Mouse (Mus musculus): Measurements from ENCODE around the gene Surf6. TPM values are rescaled to one million over a fixed set of nuclear protein-coding genes. Genes with fewer than 3 reads are reported as not detected.
"Not testable (repeated sequence)": the region's sequence is repeated elsewhere in the genome, so short reads cannot be mapped to it uniquely, and the experiment has no call there.

Gene Surf6
- total RNA-seq, 2 experiments from 2014 or later: 23.1 to 24.8 TPM

DNA sequence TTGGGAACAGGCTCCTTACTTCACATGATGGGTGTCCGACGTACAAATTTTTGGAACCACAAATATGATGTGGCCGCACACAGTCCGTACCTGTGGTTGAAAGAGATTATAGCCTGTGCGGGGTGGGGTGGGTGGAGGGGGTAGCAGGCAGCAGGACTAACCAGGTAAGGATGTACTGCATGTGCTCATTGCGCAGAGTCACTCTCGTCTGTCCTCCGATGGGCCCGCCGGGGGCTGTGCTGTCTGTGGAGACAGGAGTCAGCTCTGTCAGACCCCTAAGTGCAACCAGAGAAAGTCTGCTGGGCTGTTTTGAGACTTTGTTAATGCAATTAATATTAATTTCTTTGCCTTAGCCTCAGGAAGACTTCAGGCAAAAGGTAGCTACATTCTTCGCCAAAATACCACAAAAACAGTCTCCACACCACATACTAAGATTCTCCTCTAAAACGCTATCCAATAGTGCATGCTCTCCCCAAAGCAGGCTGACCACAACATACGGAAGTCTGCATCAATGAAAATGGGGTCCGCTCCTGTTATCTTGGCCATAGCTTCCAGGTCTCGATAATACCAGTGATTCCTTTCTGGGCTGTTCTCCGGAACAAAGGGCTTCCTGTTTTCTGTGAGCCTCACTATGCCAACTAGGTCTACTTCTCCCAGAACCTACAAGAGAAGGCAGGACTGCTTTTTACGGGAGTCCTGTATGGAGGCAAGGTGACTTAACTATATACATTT lies 10.9 kb upstream of the Surf6 start:
- no peak for DNase-seq

- DNase-seq: no peak
These were observed 9.6 kb upstream of the Surf6 start for GRCm38 (mm10) chr2:26912253-26912770.

DNA sequence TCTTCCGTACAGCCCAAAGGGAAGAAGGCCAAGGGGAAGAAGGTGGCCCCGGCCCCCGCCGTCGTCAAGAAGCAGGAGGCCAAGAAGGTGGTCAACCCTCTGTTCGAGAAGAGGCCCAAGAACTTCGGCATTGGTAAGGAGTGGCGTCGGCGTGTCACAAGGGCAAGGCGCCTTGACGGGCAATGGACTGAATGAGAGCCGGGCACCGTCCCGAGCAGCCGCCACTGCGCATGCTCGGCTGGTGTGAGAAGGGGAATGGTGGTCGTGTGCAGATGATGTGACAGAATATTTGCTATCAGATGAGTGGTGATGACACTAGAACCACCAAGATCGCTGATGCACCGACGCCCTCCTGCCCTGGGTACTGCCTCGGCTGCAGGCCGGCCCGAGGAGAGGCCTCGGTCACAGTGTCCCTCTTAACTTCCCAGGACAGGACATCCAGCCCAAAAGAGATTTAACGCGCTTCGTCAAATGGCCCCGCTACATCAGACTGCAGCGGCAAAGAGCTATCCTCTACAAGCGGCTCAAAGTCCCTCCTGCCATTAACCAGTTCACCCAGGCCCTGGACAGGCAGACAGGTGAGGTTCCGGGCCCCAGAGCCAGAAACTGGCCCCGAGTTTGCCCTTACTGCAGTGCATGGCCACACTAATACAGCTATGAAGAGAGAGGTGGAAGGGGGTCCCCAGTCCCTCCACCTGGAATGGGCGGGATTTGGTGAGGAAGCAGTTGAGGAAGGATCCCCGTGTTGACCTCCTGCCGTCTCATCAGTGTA lies 8.5 kb upstream of the Surf6 start:
- peak; percentile 68 for DNase-seq

DNA sequence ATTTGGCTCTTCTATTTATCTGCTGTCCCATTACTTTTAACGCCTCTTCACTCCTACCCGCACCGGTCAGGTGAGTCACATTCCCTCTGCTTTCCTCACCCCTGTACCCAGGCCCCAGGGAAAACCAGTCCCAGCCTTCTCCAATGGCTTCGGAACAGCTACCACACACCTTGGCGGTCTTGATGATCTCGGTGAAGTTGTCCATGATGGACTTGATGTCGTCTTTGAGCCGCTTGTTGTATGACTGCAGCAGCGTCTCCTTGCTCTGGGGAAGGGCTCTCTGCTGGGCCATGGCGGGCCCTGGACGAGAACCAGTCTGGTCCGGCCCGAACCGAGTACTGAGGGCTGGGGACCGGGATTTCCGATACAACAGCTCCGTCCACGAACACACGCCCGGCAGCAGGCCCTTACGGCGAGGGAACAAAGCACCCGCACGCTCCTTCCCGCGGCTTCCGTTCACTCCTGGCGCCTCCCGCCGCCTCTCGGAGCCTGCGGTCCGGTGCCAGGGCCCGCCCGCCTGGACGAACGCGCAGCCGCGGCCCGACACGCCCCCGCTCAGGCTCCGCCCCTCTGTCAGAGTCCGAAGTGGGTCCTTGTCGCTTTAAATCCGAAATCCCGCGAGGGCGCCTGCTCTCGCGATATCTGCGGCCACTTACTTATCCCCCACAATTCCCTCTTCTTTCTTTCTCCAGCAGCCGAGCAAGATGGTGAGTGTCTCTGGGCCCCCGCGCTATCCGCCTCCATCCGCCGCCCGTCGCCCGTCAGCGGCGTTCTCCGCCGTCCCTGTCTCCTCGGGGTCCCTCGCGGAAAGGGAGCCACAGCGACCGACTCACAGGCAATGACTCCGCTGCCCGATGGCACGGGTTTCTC lies 7.7 kb upstream of the Surf6 start, which contains the start of the genes Med22 and Rpl7a:
Gene Med22 (minus strand): TSS at position 554 of the 870 bp plus-strand sequence.
Gene Rpl7a (plus strand): TSS at position 641 of the 870 bp plus-strand sequence.
- peak; percentile 100 for DNase-seq

DNA sequence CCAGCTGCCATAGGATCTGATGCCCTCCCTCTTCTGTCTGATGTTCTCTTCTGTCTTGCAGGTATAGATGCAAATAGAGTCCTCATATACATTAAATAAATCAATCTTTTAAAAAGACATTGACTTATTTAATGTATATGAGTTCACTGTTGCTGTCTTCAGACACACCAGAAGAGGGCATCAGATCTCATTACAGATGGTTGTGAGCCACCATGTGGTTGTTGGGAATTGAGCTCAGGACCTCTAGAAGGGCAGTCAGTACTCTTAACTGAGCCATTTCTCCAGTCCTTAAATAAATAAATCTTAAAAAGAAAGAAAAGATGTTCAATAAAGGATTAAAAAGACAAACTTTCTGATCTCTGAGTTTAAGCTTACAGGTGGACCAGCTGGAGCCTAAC lies 6.7 kb upstream of the Surf6 start:
- no peak for DNase-seq

DNA sequence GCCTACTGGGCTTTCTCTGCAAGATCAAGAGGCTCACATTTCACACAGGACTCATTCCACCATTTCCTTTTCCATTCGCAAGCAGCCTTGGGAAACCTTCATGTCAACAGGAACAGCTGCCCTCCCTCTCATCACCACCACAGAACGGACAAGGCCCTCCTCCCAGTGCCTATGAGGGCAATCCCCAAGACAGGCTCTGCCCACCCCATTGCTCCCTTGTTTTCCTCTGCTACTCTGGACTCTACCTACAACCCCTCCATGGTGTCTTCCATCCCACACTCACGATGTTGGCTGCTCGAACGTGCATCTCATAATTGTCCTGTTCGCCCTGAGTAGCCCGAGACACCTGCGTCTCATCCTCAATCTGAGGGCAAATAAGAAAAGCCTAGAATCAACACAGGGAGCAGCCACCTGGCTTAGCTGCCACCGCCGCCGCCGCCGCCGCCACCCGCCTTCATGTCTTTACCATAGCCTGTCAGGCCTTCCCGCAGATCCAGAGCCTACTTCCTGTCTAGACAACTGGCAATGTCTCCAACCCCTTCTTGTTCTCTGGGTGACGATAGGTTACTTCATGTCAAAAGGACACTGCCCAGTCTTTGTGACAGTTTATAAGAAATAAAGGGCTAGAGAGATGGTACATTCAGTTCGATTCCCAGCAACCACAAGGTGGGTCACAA lies 6.2 kb upstream of the Surf6 start:
- no peak for DNase-seq

DNA sequence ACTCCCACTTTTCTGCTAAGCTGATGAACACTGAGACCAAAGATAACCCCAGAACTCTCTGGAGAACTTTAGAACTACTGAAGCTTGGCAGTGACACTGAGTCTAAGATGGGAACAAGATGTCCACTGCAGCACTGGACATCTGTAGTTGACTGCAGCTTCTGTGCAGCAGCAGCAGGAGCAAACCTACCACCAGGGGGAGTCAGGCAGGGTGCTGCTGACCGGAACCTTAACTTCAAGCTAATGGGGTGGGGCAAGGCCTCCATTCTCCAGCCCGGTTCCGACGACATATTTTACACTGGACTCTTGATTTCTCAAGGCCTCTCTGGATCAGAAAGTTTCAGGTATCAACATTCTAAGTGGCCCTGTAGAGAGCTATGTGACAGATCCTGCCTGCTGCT lies 4.4 kb upstream of the Surf6 start:
- DNase-seq: peak; percentile 73

GRCm38 (mm10) chr2:26906431-26906830 lies 3.8 kb upstream of the Surf6 start:
- no peak for DNase-seq

GRCm38 (mm10) chr2:26905936-26906335 lies 3.3 kb upstream of the Surf6 start:
- DNase-seq: no peak

DNA sequence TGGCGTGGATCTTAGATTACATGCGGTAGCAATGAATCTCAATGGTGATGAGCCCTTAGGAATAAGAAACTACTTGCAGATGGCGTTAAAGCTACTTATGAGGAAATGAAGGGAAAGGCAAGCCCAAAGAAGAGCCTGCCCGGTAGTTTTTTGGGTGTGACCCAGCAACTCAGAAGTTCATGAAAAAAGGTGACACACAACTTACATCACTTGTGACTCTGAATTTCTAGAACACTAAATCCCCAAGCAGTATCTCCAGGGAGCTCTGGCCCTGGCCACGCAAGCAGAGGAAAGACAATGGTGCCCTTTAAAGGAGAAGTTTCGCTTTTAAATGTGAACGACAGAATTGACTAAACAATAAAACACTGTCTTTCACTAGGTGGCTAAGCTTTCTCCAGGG lies 632 bp upstream of the Surf6 start:
- DNase-seq: no peak

- no peak for DNase-seq
These were observed 762 bp downstream of the Surf6 start for GRCm38 (mm10) chr2:26901834-26902400.

DNA sequence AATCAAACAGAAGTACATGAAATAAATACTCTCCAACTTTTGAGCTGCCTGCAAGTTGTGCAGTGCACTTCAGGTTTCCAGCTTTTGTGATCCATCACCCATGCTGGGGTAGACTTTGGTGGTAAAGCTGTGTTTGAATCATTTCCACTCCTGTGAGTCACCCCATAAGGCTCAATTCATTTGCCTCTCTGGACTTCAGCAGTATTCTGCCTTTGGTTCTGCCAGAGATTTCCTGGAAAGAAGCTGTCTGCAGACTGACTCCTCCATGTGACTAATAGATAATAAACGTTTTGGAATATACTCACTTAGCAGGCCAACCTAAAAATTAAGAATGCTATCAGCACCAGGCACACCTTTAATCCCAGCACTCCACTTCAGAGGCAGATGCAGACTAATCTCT lies 1.9 kb downstream of the Surf6 start:
- DNase-seq: no peak

DNA sequence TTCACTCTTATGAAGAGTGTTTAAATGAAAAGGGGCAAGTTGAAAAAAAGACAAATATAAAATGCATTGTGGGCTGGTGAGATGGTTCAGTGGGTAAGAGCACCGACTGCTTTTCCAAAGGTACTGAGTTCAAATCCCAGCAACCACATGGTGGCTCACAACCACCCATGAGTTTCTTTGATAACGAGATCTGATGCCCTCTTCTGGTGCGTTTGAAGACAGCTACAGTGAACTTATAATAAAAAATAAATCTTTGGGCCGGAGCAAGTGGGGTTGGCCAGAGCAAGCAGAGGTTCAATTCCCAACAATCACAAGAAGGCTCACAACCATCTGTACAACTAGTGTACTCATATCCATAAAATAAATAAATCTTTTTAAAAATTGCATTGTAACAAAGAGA lies 6.8 kb downstream of the Surf6 start:
- no peak for DNase-seq

- not testable (repeated sequence) for DNase-seq
These were observed 16.5 kb downstream of the Surf6 start for GRCm38 (mm10) chr2:26886170-26886569.

DNA sequence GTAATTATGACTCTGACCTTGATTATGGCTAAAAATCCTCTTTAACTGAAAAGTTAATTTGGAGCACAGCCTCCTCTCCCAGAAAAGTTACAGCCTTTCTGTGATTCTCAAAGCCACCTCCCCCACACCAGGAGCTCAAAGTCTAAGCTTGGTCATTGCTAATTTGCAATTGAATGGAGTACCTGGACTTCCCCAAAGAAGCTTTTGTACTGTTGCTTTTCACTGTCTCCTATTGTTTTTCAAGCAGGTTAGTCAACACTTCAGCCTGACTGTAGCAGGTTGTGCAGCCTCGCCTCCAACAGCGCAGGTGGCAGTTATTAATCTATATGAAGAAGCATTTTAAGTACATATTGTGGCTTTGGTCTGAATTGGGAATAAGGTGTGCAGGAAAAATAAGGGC lies 17.1 kb downstream of the Surf6 start:
- DNase-seq: not testable (repeated sequence)

GRCm38 (mm10) chr2:26878571-26878970 lies 24.1 kb downstream of the Surf6 start:
- no peak for DNase-seq

GRCm38 (mm10) chr2:26870666-26871065 lies 32.0 kb downstream of the Surf6 start:
- DNase-seq: no peak

DNA sequence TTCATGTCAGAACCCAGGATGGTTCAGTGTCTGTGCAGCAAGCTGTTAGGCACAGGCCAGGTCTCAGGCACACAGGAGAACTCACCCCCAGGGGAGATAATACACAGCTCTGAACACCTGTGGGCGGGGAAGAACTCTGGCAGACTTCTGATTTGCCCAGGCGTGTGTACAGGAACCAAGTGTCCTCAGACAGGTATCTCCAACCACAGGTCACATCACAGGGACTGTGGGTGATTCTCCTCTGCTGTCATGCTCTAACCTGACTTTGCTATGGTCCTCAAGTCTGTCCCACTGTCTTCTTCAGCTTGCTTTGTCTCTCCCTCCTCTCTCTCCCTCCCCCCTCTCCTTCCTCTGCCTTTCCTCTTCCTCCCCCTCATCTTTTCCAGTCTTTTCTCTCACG lies 37.8 kb downstream of the Surf6 start, which contains the start of gene Abo:
Gene Abo (minus strand): TSS at position 101 of the 400 bp plus-strand sequence.
- DNase-seq: no peak

DNA sequence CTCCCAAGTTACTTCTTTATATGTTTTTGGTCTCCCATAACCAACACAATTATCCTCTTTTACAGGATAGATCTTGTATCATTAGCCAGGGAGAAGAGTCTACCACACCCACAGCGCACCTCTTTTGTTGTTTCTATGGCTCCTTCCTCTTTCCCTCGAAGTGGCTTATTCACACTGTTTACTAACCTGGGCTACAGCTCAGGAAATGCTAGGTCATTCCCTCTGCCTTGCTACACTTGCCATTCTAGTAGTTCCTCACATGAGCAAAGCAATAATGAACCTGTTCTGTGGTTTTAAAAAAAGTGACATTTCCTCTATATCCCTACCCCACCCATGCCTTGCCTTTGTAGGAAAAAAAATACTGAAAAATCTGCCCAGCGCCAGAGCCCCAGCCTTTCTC lies 39.8 kb downstream of the Surf6 start:
- no peak for DNase-seq

DNA sequence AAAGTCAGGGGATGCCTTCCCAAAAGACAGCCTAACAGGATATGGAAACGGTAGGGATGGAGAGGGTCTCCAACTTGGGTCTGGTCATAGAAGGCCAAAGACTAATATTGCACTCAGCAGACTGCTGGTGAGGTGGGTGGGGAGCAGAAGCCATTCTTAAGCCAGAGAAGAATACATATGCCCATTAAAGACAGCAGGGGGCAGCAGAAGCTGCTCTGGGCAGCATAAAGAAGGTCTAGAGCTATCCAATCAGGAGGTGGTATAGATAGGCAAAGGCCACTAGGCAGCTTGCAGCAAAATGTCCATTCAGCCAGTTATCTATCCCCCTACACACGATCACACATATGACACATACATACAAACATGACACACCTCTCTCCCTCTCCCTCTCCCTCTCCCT lies 55.0 kb downstream of the Surf6 start:
- DNase-seq: peak; percentile 40
